Mouse (Mus musculus): ENCODE results near the gene Srsf5. TPM values are rescaled to one million over a fixed set of nuclear protein-coding genes. Genes with fewer than 3 reads are reported as not detected.

Gene Srsf5
- total RNA-seq, 2 experiments from 2014 or later: 278 to 504 TPM

DNA sequence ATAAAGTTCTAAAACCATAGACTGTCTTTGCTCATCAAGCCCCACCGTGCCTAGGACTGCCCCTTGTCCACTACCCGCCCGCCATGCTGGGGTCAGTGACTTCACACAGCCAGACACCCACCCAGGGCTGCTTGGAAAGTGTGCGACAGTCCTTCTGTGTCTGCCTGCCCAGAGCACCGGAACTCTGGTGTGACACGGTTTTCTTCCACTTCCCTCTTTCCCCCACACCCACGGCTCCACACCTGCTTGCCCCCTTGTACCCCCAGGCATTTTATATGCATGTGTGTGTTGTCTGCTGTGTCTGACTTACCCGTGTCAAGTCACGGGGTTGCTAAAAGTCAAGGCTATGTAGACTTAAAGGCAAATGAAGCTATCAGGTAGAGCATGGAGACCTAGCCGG lies 46.5 kb downstream of the Srsf5 start:
- ATAC-seq (replicated peaks; ENCODE audit: low FRiP score, poor library complexity, severe bottlenecking): no peak

DNA sequence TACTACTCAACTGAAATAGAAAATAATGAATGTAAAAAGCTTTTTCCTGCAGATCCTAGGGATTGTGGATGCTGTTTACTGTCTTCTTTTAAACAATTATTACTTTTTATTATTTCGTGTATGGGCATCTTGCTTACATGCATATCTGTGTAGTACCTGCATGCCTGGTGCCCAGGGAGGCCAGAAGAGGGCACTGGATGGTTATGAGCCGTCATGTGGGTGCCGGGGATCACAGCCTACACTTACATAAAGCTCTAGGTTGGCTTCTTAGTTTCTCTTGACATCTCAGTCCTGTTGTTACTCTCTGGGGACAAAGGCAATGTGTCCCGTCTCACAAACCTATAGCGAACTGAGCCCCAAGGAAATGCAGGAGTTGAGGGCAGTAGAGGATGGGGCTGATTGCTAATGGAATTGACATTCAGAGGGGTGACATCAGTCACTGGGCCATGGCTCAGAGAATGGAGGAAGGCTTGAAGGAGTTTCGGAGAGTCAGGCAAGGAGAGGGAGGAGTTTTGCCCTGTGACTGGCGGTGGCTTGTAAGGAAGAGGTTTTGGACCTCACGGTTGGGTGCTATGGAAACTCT lies 47.3 kb downstream of the Srsf5 start:
- no peak for ATAC-seq (replicated peaks; ENCODE audit: low FRiP score, poor library complexity, severe bottlenecking)

DNA sequence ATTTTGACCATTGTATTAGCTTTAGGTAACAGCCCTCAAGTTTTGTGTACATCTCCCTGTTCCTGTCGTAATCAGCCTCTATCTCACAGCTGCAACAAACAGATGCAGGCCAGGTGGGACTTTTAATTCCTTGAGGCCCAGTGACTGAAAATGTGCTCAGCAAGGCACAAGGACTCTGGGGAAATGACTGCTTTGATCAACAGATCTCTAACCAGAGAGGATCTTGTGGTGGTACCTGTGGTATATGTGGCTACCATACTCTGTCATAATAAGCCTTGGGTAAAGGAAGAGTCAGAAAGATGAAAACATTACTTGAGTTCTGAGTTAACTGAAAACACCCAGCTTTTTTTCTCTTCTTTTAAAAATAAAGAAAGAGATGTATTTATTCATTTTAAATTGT lies 48.5 kb downstream of the Srsf5 start:
- ATAC-seq (replicated peaks; ENCODE audit: low FRiP score, poor library complexity, severe bottlenecking): no peak

GRCm38 (mm10) chr12:80995326-80995725 lies 50.0 kb downstream of the Srsf5 start:
- ATAC-seq (replicated peaks; ENCODE audit: low FRiP score, poor library complexity, severe bottlenecking): no peak

DNA sequence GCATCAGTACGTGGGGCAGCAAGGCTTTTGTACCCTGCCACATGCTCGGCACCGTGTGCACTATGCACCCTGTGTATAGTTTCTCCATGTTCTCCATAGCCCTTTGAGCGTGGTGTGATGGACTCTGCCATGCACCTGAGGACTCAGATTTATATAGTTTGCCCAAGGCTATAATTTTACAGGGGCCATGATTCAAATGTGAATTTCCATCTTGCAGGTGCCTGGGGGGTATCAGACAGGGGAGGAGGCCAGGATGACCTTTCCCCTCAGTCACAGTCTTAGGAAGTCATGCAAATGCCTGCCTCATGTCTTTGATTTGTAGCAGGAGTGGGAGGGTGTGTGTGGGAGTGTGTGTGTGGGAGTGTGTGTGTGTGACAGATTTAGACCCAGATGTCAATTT lies 52.3 kb downstream of the Srsf5 start:
- ATAC-seq (replicated peaks; ENCODE audit: low FRiP score, poor library complexity, severe bottlenecking): no peak

GRCm38 (mm10) chr12:80998528-80999221 lies 53.4 kb downstream of the Srsf5 start:
- no peak for ATAC-seq (replicated peaks; ENCODE audit: low FRiP score, poor library complexity, severe bottlenecking)

Other genes starting within 250 kb of the Srsf5 start
- not detected in 2 replicates for gene Ccdc177, start 184.8 kb upstream of the Srsf5 start, total RNA-seq (2015; ENCODE audit: low replicate concordance)
- gene Ccdc177, start 184.8 kb upstream of the Srsf5 start, total RNA-seq (2017; ENCODE audit: low replicate concordance): not detected in 2 replicates
- gene Susd6, start 155.0 kb upstream of the Srsf5 start, total RNA-seq (2015; ENCODE audit: low replicate concordance): 39.8 and 46.9 TPM in 2 replicates
- gene Susd6, start 155.0 kb upstream of the Srsf5 start, total RNA-seq (2017; ENCODE audit: low replicate concordance): 63.2 and 67.7 TPM in 2 replicates
- not detected in 2 replicates for gene Slc10a1, start 23.2 kb downstream of the Srsf5 start, total RNA-seq (2015; ENCODE audit: low replicate concordance)
- 0.64 TPM in 1 of 2 replicates, not detected in the other for gene Slc10a1, start 23.2 kb downstream of the Srsf5 start, total RNA-seq (2017; ENCODE audit: low replicate concordance)
- gene Smoc1, start 81.3 kb downstream of the Srsf5 start, total RNA-seq (2015; ENCODE audit: low replicate concordance): not detected in 2 replicates
- gene Smoc1, start 81.3 kb downstream of the Srsf5 start, total RNA-seq (2017; ENCODE audit: low replicate concordance): 0.77 and 1.1 TPM in 2 replicates

Data from erythroid progenitor cell, adult 5-6 weeks (primary cell).